Mouse (Mus musculus) gastrocnemius, postnatal 36 days (tissue): ENCODE measurements around the gene Cdk5r2. TPM values are rescaled to one million over a fixed set of nuclear protein-coding genes. Genes with fewer than 3 reads are reported as not detected.

Experiments
- DNase-seq, 2 experiments: peaks; one replicate each; pipeline ENCODE4 v3.0.0; 2022
- intact Hi-C: fragments of 180-260 bp; cut with DNase I; formaldehyde crosslinking; loops from one replicate; pipeline ENCODE4 v1.15.1; 2025
- total RNA-seq, 2 experiments: library from RNA; stranded (reverse); gene quantifications; 2 replicates each; pipeline ENCODE4 v1.2.3; 2021

Cdk5r2 gene
- total RNA-seq, 2 experiments from 2014 or later = not detected

DNA sequence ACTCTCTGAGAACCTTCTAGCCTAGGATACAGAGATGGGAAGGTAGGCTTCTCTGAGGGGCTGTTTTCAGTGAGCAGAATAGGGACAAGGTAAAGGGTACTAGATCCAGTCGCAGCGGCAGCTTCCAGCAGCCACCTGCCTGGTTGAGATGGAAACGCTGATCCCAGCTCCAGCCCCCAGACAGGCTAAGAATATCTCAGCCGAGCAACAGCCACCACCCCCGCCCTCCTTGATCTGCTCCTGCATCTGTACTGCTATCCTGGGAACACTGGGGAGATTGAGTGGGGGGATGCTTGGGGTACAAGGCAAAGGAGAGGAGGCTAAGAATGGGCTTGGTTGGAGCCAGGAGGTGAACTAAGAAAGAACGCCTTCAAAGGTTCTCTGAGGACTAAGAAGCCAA is 4.5 kb upstream of the Cdk5r2 start:
- DNase-seq = no peak
- intact Hi-C loops = no loop called here

DNA sequence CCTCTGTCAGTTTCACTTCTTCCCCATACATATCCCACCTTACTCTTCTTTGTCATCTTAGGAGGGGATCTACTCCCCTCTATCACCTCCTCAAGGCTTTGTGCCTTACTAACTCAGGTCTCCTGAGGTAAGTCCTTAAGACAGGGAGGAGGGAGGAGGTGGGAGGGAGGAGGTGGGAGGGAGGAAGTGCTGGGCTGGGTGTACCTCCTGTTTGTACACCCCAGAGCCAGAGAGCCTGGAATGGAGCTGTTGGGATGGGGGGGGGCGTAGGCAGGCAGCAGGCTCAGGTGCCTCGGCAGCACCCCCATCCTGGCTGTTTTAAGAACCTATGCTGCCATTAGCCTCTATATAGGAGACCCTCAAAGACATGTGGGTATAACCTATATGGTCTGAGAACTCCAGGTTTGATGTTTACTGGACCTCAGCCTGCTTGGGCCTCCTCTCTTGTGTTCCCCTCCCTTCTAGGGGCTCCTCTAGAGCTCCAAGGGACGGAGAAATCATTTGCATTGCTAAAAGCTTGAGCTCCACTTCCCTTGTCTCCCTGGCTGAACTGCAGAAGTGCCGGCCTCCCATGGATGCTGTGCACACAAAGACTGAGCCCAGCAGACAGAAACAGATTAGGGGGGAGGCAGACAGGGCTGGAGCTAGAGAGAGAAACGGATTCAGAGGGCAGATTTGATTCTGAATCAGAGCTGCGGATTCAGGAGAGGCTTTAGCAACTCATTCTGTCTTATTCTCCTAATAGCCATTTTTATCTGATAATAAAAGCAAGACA is 3.5 kb upstream of the Cdk5r2 start:
- intact Hi-C loops = no loop called here
- no peak for DNase-seq

DNA sequence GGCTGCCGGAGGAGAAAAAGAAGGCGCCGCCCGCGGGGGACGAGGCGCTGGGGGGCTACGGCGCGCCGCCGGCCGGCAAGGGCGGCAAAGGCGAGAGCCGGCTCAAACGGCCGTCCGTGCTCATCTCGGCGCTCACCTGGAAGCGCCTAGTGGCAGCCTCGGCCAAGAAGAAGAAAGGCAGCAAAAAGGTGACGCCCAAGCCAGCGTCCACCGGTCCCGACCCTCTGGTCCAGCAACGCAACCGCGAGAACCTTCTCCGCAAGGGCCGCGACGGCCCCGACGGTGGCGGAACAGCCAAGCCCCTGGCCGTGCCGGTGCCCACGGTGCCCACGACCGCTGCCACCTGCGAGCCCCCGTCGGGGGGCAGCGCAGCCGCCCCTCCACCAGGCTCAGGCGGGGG is 422 bp downstream of the Cdk5r2 start:
- no peak for DNase-seq
- intact Hi-C loops = no loop called here

DNA sequence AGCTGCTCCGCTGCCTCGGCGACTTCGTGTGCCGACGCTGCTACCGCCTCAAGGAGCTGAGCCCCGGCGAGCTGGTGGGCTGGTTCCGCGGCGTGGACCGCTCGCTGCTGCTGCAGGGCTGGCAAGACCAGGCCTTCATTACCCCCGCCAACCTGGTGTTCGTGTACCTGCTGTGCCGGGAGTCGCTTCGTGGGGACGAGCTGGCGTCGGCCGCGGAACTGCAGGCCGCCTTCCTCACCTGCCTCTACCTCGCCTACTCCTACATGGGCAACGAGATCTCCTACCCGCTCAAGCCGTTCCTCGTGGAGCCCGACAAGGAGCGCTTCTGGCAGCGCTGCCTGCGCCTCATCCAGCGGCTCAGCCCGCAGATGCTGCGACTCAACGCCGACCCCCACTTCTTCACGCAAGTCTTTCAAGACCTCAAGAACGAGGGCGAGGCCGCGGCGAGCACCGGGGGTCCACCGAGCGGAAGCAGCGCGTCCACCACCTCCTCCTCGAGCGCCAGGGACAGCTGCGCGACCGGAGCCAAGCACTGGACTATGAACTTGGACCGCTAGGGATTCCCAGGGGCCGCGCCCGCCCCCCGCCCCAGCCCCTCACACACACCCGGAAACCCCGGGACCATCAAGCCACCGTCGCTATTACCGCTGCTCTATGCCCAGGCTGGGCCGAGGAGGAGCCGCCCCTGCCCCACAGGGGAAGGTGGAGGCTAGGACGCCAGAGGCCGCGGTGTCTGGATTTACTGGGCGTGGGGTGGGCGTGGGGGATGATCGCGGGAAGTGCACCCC is 1.1 kb downstream of the Cdk5r2 start:
- intact Hi-C loops = no loop called here
- no peak for DNase-seq

DNA sequence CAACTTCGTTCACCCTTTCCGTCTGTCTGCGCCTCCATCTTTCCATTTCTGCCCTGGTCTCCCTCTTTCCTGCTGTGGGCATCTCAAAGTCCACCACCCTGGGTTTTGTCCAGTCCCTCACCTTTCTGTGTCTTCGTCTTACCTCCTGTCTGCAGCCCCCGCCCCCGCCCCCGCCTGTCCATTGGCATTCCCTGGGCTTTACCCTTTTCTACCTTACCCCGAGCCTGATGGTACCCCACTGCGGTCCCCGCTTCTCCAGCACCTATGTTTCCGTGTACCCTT is 1.6 kb downstream of the Cdk5r2 start:
- intact Hi-C loops = no loop called here
- no peak for DNase-seq

DNA sequence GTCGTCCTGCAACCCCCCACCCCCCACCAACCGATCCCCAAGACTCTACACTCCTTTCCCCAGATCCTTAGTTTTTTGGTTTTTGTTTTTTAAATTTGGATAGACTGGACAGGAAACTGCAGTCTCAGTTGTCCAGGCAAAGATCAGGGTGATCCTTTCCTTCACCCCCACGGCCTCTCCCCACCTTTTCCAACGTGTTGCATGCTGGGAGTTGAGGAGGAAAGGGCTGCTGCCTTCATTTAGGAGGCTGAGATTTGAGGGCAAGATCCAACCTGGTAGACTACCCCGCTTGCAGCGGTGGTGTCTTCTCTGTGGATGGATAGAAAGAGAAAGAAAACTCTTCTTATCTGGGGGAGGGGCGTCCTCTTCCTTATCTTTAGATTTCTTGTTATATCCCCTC is 2.1 kb downstream of the Cdk5r2 start:
- DNase-seq = no peak
- intact Hi-C loops = no loop called here

DNA sequence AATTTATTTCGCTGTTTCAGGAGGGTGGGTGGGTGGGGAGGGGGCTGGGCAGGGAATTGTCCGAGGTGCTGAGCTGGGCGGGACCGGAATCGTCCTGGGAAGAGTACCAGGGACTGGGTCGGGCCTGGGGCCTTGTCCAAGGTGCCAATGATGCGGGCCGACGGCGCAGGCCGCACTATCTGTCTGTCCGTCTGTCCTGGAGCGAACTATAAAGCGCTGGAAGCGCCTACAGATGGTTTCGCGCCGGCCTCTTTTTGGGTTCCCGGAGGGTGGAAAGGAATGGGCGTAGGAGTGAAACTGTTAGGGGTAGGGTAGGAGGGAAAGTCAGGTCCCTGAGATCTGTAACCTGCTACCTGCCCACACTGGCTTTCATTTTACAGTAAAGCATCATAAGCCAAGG is 2.5 kb downstream of the Cdk5r2 start:
- DNase-seq = no peak
- intact Hi-C loops = no loop called here

DNA sequence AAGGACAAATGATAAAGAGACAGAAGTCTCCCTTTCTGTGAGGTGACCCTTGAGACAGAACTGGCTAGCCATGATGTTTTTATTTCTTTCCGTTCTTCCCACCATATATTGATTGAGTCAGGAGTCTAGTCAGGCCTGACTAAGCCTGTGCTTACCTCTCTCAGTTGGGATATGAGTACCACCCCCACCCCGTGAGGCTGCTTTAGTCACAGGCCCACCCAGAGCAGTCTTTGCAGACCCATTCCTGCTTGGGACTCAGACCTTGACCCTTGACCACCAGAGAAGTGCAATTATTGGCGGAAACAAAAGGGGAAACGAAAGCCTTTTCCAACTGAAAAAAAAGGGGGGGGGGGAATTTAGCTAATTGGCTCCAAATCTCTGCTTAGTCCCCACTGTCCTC is 2.9 kb downstream of the Cdk5r2 start:
- DNase-seq = no peak
- intact Hi-C loops = no loop called here

DNA sequence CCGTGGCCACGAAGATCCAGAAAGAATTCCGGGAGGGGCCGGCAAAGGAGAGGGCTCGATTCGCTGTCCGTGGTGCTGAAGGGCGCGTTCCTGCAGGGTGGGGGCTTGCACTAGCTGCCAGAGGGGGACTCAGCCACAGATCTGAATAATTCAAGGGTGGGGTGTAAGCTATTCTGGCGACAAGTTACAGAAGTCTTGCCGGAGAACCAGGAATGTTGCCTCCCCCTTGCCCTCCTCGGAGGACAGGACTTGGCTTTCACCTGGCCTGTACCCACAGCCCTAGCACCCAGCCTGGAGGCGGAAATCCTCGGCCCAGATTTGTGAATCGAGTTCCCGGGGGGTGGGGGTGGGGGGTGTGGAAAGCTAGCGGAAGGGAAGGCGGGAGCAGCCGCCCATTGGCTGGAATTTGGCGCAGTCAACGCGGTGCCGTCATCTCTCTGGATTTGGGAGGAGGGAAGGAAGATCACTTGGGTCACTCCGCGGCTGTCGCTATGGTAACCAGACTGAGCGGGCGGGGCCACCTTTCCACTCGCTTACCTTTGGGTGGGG is 3.5 kb downstream of the Cdk5r2 start:
- peak in 1 of 2 experiments; percentile 51 for DNase-seq
- intact Hi-C loops = no loop called here

DNA sequence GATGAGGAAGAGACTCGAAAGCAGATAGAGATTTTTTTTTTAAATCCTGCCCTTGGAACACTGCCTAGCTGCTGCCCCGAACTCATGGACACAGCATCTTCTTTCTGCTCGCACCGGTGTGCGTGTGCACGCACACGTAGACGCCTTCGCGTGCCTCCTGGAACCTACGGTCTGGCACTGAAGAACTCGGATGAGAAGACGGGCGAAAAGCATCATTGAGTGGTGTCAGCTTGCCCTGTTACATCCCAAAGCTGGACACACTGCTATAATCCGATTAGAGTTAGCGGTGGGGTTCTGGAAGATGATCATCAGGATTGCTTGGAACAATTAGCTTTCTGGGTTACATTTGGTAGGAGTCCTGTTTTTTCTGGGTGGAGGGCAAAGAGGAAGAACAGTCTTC is 4.1 kb downstream of the Cdk5r2 start:
- intact Hi-C loops = no loop called here
- DNase-seq = no peak

DNA sequence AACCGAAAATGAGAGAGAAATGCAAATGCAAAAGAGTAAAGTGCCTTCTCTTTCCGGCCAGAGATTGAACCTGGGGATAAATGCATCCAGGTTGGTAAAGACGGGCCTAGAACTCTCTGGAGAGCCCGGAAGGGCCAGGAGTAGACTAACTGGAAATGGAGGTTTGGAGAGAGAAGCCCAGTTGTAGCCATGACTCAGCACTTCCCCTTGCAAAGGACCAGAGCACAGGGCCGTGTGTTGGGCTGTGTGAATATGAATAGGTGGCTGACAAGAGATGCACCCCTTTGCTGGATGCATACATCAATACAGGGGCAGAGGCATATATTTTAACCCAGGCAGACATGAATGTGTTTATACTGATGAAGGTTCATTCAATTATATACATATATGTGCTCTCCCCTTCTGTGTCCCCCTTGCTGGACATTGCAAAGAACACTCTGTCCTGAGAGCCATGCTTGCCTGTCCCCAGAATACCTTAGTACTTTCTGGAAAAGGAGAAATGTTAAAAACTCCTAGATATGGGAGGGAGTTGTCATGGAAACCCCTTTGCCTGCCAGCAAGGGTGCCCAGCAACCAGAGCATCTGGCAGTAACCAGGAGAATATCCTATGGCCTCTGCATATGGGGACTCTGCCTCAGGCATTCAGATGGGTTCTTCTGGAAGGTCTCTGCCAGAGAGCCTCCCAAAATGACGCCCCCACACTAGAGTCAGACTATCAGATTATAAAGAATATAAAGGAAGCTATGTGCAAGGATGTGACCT is 4.7 kb downstream of the Cdk5r2 start:
- no peak for DNase-seq
- intact Hi-C loops = no loop called here

DNA sequence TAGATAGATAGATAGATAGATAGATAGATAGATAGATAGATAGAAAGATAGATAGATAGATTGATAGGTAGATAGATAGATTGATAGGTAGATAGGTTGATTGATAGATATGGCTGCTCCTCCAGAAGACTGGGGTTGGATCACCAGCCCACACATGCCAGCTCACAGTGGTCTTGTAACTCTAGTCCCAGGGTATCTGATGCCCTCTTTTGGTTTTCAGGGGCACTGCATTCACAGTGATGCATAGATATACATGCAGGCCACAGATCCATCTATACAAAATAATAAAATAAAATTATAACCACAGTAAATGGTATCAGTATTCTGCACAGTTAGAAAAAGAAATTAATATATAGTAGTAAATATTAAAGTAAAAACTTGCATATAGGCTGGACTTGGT is 7.0 kb downstream of the Cdk5r2 start:
- DNase-seq = no peak
- intact Hi-C loops = no loop called here

DNA sequence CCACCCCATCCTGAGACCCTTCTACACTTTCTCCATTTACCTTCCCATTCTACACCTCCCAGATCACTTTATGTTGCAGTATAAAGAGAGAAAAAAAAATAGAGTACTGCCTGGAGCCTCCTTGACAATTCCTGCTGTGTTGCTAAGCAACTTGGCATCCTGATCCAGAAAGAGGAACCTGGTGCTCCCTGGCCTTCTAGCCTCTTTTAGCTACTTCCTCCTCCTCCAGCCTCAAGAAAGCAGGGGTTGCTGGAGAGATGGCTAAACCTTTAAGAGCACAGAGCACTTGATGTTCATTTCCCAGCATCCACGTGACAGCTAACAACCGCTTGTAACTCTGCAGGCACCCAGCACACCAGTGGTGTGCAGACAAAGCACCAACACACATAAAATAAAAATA is 17.5 kb downstream of the Cdk5r2 start:
- DNase-seq = no peak
- intact Hi-C loops = no loop called here

DNA sequence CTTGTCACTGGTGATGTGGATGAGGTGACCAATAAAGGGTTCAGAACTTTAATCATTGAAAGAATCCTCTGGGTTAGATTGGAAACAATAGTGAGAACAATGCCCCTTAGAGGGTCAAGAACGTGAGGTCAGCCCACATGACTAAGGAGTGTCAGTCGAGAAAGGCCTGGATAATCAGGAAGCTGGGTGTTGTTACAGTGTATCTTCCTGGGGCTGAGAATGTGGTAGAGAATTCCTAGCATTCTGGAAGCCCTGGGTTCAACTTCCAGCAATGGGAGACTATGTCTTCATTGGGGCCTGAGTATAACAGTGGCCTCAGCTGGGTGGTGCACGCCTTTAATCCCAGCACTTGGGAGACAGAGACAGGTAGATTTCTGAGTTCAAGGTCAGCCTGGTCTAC is 22.5 kb downstream of the Cdk5r2 start:
- intact Hi-C loops = no loop called here
- no peak for DNase-seq

DNA sequence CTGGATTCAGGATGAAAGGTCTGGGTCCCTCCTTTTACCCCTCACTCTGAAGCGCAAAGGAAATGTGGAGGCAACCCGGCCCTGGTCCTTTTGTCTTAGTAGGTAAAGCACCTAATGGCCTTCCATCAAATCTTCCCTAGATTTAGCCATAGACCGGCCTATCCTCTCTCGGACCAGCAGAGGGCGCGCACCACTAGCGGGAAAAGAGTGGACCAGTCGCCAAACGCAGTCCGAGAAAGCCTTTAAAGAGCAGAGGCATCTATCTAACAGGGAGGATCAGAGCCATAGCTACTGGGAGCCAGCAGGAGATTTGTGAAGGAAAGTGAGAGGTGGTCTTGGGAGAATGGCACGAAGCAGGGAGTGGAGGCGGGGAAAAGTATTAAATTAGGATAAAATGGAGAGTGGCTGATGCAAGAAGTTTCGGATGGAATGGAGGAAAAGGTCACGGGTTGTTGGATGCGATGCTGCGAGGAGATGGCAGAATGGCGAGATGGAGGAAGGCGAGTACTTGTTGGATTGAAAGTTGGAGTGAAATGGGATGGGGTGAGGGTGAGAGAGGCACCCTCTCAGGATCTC is 26.1 kb downstream of the Cdk5r2 start:
- peak in 1 of 2 experiments; percentile 40 for DNase-seq
- intact Hi-C loops = no loop called here

DNA sequence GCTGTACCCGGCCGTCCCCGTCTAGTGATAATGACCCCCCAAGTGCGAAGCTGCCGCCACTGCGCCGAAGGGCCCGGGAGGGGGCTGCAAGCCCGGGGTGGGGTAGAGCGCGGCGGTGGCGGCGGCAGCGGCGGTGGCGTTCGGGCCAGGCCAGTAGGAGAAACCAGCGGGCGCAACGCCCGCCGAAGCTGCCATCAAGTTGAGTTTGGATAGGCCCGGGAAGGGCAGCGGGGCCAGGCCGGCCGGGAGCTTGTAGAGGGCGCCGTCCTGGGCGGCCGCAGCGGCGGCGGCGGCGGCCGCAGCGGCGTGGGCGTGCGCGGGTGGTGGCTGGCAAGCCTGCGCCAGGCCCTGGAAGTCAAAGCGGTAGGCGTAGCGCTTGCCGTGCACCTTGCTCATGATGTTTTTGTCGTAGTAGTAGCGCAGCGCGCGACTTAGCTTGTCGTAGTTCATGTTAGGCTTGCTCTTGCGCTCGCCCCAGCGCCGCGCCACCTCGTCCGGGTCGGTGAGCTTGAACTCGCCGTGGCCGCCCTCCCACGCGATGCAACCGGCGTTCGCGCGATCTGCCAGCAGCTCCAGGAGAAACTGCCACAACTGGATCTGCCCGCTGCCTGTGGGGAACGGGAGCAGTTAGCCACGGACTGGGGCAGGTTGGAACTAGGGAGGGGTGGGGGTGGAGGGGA is 27.5 kb downstream of the Cdk5r2 start:
- intact Hi-C loops = no loop called here
- no peak for DNase-seq

DNA sequence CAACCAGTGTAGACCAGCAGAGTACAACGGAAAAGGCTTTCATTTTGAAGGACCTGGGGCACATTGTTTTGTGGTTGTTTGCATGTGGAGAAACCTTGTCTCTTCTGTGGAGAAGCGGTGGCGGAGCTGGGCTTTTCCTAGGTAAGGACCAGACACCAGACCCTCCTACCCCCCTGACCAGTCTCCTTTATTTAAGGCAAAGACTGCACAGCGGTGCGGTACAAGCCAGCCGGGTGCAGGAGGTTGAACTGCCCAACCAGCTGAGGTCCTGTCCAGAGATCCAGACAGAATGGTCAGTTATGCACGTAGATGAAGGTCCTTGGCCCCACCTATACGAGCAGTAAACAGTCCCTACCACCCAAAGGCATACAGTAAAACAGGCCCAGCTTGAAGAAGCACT is 28.1 kb downstream of the Cdk5r2 start:
- intact Hi-C loops = no loop called here
- DNase-seq = no peak

DNA sequence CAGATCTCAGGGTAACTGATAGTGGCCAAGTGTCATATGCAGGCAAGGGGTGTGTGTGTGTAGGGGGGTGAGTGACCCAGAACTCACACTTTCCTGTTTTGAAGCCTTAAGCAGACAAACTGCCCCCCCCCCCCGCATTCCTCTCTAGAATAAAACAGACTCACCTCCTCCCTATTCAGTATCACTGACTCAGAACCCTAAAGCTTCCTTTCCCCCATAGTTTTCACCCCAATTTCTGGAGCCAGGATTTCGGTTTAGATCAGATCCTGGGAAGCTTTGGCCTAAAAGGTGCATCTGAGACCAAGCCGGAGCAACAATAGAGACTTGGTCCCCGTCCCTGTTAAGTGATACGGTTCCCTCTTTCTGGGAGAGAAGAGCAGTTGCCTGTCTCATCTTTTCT is 28.7 kb downstream of the Cdk5r2 start:
- intact Hi-C loops = no loop called here
- no peak for DNase-seq

DNA sequence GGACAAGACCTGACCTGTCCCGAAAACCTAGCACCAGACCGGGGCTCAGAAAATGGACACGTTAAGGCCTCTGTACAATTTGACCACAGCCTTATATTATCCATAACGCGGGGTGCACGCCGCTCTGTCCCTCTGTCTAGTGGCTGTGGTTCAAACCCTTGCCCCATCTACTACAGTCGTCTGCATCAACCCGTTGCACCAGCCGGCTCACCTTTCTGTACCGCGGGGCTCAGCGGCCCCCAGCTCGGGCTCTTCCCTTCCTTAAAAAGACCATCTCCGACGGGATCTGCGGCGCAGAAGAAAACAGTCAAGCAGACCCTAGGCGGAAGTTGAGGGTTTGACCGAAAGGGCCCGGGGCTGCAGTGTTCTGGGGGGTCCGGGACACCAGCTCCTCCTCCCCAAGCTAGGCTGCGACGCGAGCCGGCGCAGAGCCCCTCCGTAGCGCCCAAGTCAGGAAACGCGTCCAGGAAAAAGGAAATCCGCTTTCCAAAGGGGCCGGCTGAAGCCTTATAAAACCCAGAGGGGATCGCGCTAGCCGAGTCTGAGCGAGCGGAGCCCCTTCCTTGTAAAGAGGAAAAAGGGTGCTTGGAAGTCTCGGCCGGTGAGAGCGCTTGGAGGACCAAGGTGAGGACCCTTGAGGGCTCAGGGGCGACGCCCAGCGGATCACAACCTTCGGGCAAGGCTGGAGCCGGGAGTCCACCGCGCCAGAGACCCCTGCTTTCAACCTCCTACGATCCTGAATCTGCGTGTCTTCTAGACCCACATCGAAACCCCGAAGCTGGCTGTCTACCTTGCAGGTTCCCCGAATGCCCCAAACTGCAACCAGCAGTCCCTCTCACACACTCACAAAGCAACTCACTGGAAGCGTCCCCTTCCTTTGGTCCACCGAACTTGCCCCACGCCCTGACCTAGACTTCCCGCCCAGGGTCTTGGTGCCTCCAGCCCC is 29.7 kb downstream of the Cdk5r2 start:
- intact Hi-C loops = no loop called here

More for the DNA sequence above, 29.7 kb downstream of the Cdk5r2 start:
- no peak for DNase-seq
